ENCODE assay signal across 8 mouse cellular contexts in genomic region chrX:139870938-139871791, GRCm38 (mm10). TPM values are rescaled to one million over a fixed set of nuclear protein-coding genes. Genes with fewer than 3 reads are reported as not detected.
A peak's percentile ranks its signal among the peaks of the same experiment; 100 is the strongest.
DNase-seq lines count a peak whose midpoint lies in the region; ATAC-seq and TF ChIP-seq lines count a peak whose summit lies in the region.

TSS of gene Morc4 (minus strand) at chrX:139871677.

- H3K27me3 ChIP-seq in intestine, postnatal 0 days (replicated peaks; ENCODE audit: control insufficient read depth, insufficient read depth, low read length), result no peaks in the 10 kb centered on the region
- H3K27me3 ChIP-seq in midbrain, embryonic 11.5 days (ENCODE audit: control insufficient read depth, insufficient read depth, low read length), result peaks cover 4% of the 10 kb centered on the region
- H3K27me3 ChIP-seq in stomach, embryonic 15.5 days (replicated peaks), result no peaks in the 10 kb centered on the region

- no peaks in the 10 kb centered on the region for H3K36me3 ChIP-seq in intestine, postnatal 0 days (ENCODE audit: control insufficient read depth, insufficient read depth)
- no peaks in the 10 kb centered on the region for H3K36me3 ChIP-seq in midbrain, embryonic 11.5 days (ENCODE audit: control insufficient read depth, insufficient read depth, low read length)
- H3K36me3 ChIP-seq in stomach, embryonic 15.5 days, result no peaks in the 10 kb centered on the region

- no peak within 1 kb of the TSS for H3K27ac ChIP-seq in intestine, postnatal 0 days (ENCODE audit: low read depth, low read length)
- no peak within 1 kb of the TSS for H3K27ac ChIP-seq in midbrain, embryonic 11.5 days (ENCODE audit: low read depth, low read length)
- H3K27ac ChIP-seq in stomach, embryonic 15.5 days, result no peak within 1 kb of the TSS

- TF ChIP-seq CTCF in intestine, postnatal 0 days (IDR thresholded peaks at IDR 0.05; ENCODE audit: low read depth), result no peak

- intact Hi-C loops in left cerebral cortex, postnatal 4 days (cut with DNase I), result no loop called here

- peak within 1 kb of the TSS; percentile 58 for H3K9ac ChIP-seq in intestine, postnatal 0 days (ENCODE audit: low read depth, low read length)
- H3K9ac ChIP-seq in midbrain, embryonic 11.5 days (ENCODE audit: low read length), result peak within 1 kb of the TSS; percentile 64
- peak within 1 kb of the TSS; percentile 44; the same call in 1 of the 2 replicates for H3K9ac ChIP-seq in stomach, embryonic 15.5 days

- peak within 1 kb of the TSS; percentile 54 for H3K4me3 ChIP-seq in intestine, postnatal 0 days (ENCODE audit: low read depth, low read length)
- H3K4me3 ChIP-seq in midbrain, embryonic 11.5 days (ENCODE audit: low read depth, low read length), result peak within 1 kb of the TSS; percentile 53
- H3K4me3 ChIP-seq in stomach, embryonic 15.5 days (replicated peaks), result peak within 1 kb of the TSS; percentile 59

- ATAC-seq in granulocyte monocyte progenitor cell, adult 5-6 weeks (replicated peaks; ENCODE audit: poor library complexity, severe bottlenecking), result peak; percentile 82
- ATAC-seq in intestine, postnatal 0 days, result peak; percentile 66
- ATAC-seq in midbrain, embryonic 11.5 days (ENCODE audit: low FRiP score), result peak; percentile 95
- ATAC-seq in stomach, embryonic 15.5 days (ENCODE audit: insufficient read depth, low FRiP score, low read depth), result peak; percentile 90

- 23% methylated on average over 62 of the region's 87 CpGs for whole genome bisulfite sequencing in intestine, postnatal 0 days
- 24% methylated on average over 51 of the region's 87 CpGs for WGBS in midbrain, embryonic 11.5 days
- 22% methylated on average over 75 of the region's 87 CpGs for WGBS in stomach, embryonic 15.5 days

- no peaks in the 10 kb centered on the region for H3K9me3 ChIP-seq in intestine, postnatal 0 days (ENCODE audit: control insufficient read depth)
- H3K9me3 ChIP-seq in midbrain, embryonic 11.5 days (ENCODE audit: control insufficient read depth, low read length), result no peaks in the 10 kb centered on the region
- H3K9me3 ChIP-seq in stomach, embryonic 15.5 days, result no peaks in the 10 kb centered on the region

- H3K4me1 ChIP-seq in intestine, postnatal 0 days (replicated peaks; ENCODE audit: control insufficient read depth, insufficient read depth, low read length), result no peaks in the 10 kb centered on the region
- H3K4me1 ChIP-seq in midbrain, embryonic 11.5 days (ENCODE audit: control insufficient read depth, insufficient read depth, low read length), result no peaks in the 10 kb centered on the region
- no peaks in the 10 kb centered on the region for H3K4me1 ChIP-seq in stomach, embryonic 15.5 days

- peak; percentile 1 to 4 for DNase-seq in spleen, adult 18-20 months
- no peak for DNase-seq in spleen, adult 12 weeks (ENCODE audit: low spot score)
- DNase-seq in embryo, embryonic 10 days (ENCODE audit: low spot score), result peak; percentile 69
- peak; percentile 71 for DNase-seq in left cerebral cortex, postnatal 4 days
- peak; percentile 88 for DNase-seq in midbrain, embryonic 11.5 days (ENCODE audit: low spot score, missing footprints)

- peak within 1 kb of the TSS; percentile 86 for H3K4me2 ChIP-seq in intestine, postnatal 0 days (replicated peaks; ENCODE audit: low read depth)
- peak within 1 kb of the TSS; percentile 68 for H3K4me2 ChIP-seq in midbrain, embryonic 11.5 days
- peak within 1 kb of the TSS; percentile 74 for H3K4me2 ChIP-seq in stomach, embryonic 15.5 days

RNA-seq across cellular contexts. Expression of gene Morc4, which starts in this region (rescaled TPM):
- total RNA-seq in granulocyte monocyte progenitor cell, adult 5-6 weeks (2014; fragmentation: Nextera tagmentation), result 2.6 and 6.1 TPM in 2 replicates
- total RNA-seq in granulocyte monocyte progenitor cell, adult 5-6 weeks (2017), result 2.2 and 5.7 TPM in 2 replicates
- 2.5 and 3.5 TPM in 2 replicates for polyA plus RNA-seq in intestine, postnatal 0 days (2015; fragmentation: Nextera tagmentation; extraction: Ambion mirVana)
- total RNA-seq in left cerebral cortex, postnatal 4 days (2021), result 1 to 10 TPM; 6.1 to 8.8 TPM
- 8.1 and 9.0 TPM in 2 replicates for polyA plus RNA-seq in midbrain, embryonic 11.5 days (2014; fragmentation: Nextera tagmentation; extraction: Ambion mirVana)
- 17.5 and 19.6 TPM in 2 replicates for polyA plus RNA-seq in stomach, embryonic 15.5 days (2015; fragmentation: Nextera tagmentation; extraction: Ambion mirVana)
